Mouse (Mus musculus) heart, embryonic 16.5 days (tissue): ENCODE results near the gene Olfr519. TPM values are rescaled to one million over a fixed set of nuclear protein-coding genes. Genes with fewer than 3 reads are reported as not detected.

Experiments
- ATAC-seq: fragments of 200-750 bp; cut with Nextera tagmentation; replicated peaks from 2 replicates; pipeline ENCODE4 v1.8.0; 2017; ENCODE audit warnings: moderate number of reproducible peaks; ENCODE audit not compliant: insufficient read depth, low FRiP score; ENCODE audit errors: extremely low read depth
- H3K27ac ChIP-seq: fragments of 300-500 bp; sonication (generic); 2 replicates; pipeline ENCODE4 v1.5.1; 2014; ENCODE audit warnings: mild to moderate bottlenecking, low read length, control low read depth, moderate library complexity
- H3K27me3 ChIP-seq: fragments of 300-500 bp; sonication (generic); 2 replicates; pipeline ENCODE4 v1.6.1; 2014; ENCODE audit warnings: low read length, mixed read lengths; ENCODE audit not compliant: control insufficient read depth, insufficient read depth
- H3K36me3 ChIP-seq: fragments of 300-500 bp; sonication (generic); 2 replicates; pipeline ENCODE4 v1.6.1; 2014; ENCODE audit not compliant: control insufficient read depth, insufficient read depth
- H3K4me1 ChIP-seq: fragments of 300-500 bp; sonication (generic); 2 replicates; pipeline ENCODE4 v1.6.1; 2014; ENCODE audit warnings: low read length, mixed read lengths; ENCODE audit not compliant: control insufficient read depth, insufficient read depth
- H3K4me2 ChIP-seq: fragments of 300-500 bp; sonication (generic); 2 replicates; pipeline ENCODE4 v1.6.1; 2014; ENCODE audit warnings: low read depth, mild to moderate bottlenecking, control low read depth, low read length
- H3K4me3 ChIP-seq: fragments of 300-500 bp; sonication (generic); 2 replicates; pipeline ENCODE4 v1.5.1; 2014; ENCODE audit warnings: mild to moderate bottlenecking, control low read depth, low read length
- H3K9ac ChIP-seq: fragments of 300-500 bp; sonication (generic); 2 replicates; pipeline ENCODE4 v1.6.1; 2014; ENCODE audit warnings: low read length, control low read depth
- H3K9me3 ChIP-seq: fragments of 300-500 bp; sonication (generic); replicated peaks from 2 replicates; pipeline ENCODE4 v1.6.1; 2016; ENCODE audit warnings: low read length; ENCODE audit not compliant: control insufficient read depth
- WGBS: fragments of 180-500 bp; shearing (Covaris S2); extraction: QIAGEN DNeasy Blood & Tissue Kit; methylation state at CpG from one replicate; pipeline ENCODE4 v1.1.7; 2014; 5-methylcytosine and 5-hydroxymethylcytosine counted together
- polyA plus RNA-seq: library from polyadenylated mRNA; unstranded; fragments of >200 nt; fragmentation: Nextera tagmentation; extraction: Ambion mirVana; gene quantifications from 2 replicates; pipeline ENCODE4 v1.2.1, GENCODE M21; 2015

Olfr519 gene
- polyA plus RNA-seq, 1 experiment from 2014 or later: not detected

DNA sequence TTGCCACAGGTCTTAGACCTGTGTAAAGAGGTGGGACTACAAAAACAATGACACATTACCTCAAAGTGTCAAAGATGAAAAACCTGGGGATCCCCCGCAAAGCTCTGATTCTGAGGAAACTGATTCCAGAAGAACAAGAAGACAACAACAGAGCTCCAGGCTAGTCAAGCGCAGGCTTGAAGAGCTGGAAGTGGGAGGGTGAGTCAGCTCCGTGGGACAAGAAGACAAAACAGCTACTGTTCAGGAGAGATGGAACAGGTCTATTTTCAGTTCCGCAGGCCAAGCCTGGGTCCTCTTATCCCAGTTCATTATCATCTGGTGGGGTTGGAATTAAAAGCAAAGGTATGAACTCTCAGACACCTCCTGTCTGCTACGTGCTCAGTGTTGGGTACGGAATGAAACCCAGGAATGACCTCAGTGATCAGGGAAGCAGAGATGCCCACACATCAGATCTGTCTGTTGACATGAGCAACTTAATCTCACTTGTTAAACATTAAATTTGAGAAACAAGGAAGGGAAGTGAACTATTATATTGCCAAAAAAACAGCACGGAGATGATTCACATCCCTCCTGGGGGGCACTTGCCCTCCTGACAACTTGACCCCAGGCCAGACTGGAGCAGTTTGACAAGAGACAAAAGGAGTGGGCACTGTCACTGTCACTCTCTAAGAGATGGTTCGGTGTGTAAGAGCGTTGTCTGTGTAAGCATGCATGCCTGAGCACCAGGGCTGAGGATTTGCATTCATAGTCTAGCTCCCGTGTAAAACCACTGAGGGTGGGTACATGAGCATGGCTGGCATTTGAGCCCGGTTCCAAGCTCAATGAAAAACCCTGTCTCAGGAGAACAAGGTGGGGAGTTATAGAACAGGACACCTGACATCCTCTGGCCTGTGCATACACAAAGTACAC is 34.3 kb upstream of the Olfr519 start:
- WGBS: 59% methylated on average over 11 of the region's 11 CpGs
- H3K27ac ChIP-seq: peak overlapping the region; percentile 61
- peak overlapping the region; percentile 64 for H3K4me2 ChIP-seq
- no peaks in the 10 kb centered on the region for H3K27me3 ChIP-seq
- peaks cover 14% of the 10 kb centered on the region for H3K36me3 ChIP-seq
- H3K4me1 ChIP-seq: 0 out of 2 replicates have a peak, but pooled peaks cover 2% of the 10 kb centered on the region
- H3K9ac ChIP-seq: no peak overlapping the region
- H3K4me3 ChIP-seq: peak overlapping the region; percentile 51
- ATAC-seq: no peak
- H3K9me3 ChIP-seq: no peaks in the 10 kb centered on the region

DNA sequence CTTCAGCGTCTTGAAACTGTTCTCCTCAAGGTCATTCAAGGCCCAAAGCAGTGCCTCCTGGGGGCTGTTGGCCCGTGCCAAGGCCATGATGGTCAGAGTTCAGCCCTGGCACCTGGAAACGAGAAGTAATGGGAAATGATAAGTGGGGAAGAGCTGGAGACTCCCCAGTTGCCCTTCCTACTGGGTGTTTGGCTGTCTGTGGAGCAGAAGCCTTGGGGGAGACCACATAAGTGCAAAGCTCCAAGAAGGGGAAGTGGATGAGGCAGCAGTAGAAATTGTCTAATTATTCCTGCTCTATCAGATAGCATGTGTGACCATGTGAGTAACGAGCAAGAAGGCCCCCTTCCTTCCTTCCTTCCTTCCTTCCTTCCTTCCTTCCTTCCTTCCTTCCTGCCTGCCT is 32.8 kb upstream of the Olfr519 start:
- no peak overlapping the region for H3K27ac ChIP-seq
- H3K4me1 ChIP-seq: 0 out of 2 replicates have a peak, but pooled peaks cover 2% of the 10 kb centered on the region
- H3K4me3 ChIP-seq: no peak overlapping the region
- no peak overlapping the region for H3K4me2 ChIP-seq
- H3K9ac ChIP-seq: no peak overlapping the region
- peaks cover 14% of the 10 kb centered on the region for H3K36me3 ChIP-seq
- H3K9me3 ChIP-seq: no peaks in the 10 kb centered on the region
- no peak for ATAC-seq
- WGBS: 53% methylated on average over 4 of the region's 4 CpGs
- no peaks in the 10 kb centered on the region for H3K27me3 ChIP-seq

DNA sequence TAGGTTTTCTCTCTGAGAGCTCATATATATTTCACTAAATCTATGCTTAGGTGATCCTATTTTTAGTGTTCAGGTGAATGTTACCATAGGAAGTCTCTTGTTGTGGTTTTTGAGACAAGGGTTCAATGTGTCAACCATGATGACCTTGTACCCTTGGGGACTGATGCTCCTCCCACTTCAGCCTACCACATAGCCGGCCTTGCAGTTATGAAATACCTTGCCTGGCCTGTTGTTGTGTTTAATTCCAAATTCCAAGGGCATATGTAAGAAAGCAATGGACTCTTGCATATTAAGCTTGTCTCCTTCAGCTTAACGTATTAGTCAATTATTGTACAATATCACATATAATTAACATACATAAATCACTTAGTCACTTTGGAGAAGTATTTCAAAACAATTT is 9.7 kb upstream of the Olfr519 start:
- Histone ChIP-seq H3K9me3 (no peaks in the 10 kb centered on the region), H3K4me1 (no peaks in the 10 kb centered on the region), H3K4me2 (no peak overlapping the region), H3K27ac (no peak overlapping the region), H3K36me3 (no peaks in the 10 kb centered on the region), H3K9ac (no peak overlapping the region), H3K27me3 (no peaks in the 10 kb centered on the region), H3K4me3 (no peak overlapping the region)
- ATAC-seq: no peak
- WGBS: 72% methylated on average over 2 of the region's 2 CpGs

DNA sequence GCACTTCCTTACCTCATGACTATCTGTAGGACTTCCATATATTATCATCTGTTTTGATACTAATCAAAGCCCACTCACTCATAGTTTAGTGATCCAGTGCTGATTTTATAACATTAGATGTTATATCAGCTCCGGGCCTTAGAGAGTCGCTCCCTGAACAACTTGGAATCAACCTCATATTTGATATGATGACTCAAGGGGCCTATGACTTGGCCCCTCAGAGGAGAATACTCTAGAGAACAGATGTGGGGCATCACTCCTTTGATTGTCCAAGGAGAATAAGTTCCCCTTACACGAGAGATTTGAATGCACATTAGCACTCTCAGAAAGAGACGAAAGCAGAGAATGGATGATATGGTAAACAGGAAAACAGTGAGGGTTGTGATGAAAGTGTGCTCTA is 9.3 kb downstream of the Olfr519 start, which contains the start of gene Olfr518:
TSS of gene Olfr518 (minus strand) at position 101 of the 400 bp plus-strand sequence.
- Histone ChIP-seq H3K36me3 (no peaks in the 10 kb centered on the region), H3K9me3 (no peaks in the 10 kb centered on the region), H3K27ac (no peak within 1 kb of the TSS), H3K9ac (no peak within 1 kb of the TSS), H3K4me2 (no peak within 1 kb of the TSS), H3K4me1 (no peaks in the 10 kb centered on the region), H3K27me3 (no peaks in the 10 kb centered on the region), H3K4me3 (no peak within 1 kb of the TSS)
- 65% methylated on average over 4 of the region's 4 CpGs for WGBS
- ATAC-seq: no peak

DNA sequence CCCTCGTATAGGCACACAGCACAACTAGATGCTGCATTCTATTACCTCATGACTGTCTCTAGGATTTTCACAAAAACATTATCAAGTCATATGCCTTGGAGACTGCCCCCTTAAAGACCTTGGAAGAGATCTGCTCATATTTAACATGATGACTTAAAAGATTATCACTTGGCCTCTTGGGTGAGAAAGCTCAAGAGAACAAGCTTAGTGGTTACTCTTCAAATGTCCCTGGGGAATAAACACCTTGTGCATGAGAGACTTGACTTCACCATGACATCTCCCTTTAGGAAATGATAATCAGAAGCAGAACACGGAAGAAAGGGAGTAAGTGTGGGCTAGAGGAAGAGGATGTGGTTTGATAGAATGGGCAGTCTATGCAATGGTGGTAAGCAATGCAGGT is 21.9 kb downstream of the Olfr519 start, which contains the start of gene Olfr517:
TSS of gene Olfr517 (minus strand) at position 101 of the 400 bp plus-strand sequence.
- Histone ChIP-seq H3K4me2 (no peak within 1 kb of the TSS), H3K9ac (no peak within 1 kb of the TSS), H3K4me3 (no peak within 1 kb of the TSS), H3K27me3 (no peaks in the 10 kb centered on the region), H3K9me3 (no peaks in the 10 kb centered on the region), H3K4me1 (no peaks in the 10 kb centered on the region), H3K27ac (no peak within 1 kb of the TSS), H3K36me3 (no peaks in the 10 kb centered on the region)
- no peak for ATAC-seq
- 48% methylated on average over 2 of the region's 2 CpGs for WGBS

DNA sequence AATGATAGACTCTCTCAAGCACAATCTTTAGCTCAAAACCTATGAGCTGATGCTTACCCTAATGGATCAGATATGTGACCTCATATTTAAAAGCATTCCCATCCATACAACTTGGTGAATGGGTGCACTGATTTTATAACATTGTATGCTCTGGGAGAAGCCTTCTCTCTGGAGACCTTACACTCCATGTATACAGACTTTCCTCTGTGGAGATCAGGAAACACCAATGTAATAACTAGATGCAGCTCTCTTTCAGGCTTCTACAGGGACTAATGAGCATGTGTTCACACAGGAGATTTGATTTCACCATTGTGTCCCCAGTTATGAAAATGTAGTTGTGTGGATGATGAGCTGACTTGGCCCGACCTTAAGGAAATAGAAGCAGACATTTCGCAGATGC is 43.8 kb downstream of the Olfr519 start, which contains the start of gene Olfr516:
TSS of gene Olfr516 (minus strand) at position 101 of the 400 bp plus-strand sequence.
- no peak within 1 kb of the TSS for H3K9ac ChIP-seq
- 73% methylated on average over 2 of the region's 2 CpGs for WGBS

More for the DNA sequence above, 43.8 kb downstream of the Olfr519 start, which contains the start of gene Olfr516:
- H3K36me3 ChIP-seq: no peaks in the 10 kb centered on the region
- H3K4me3 ChIP-seq: no peak within 1 kb of the TSS
- no peaks in the 10 kb centered on the region for H3K4me1 ChIP-seq
- H3K27me3 ChIP-seq: no peaks in the 10 kb centered on the region
- no peak within 1 kb of the TSS for H3K4me2 ChIP-seq
- H3K9me3 ChIP-seq: 0 out of 2 replicates have a peak, but pooled peaks cover 2% of the 10 kb centered on the region
- ATAC-seq: no peak
- no peak within 1 kb of the TSS for H3K27ac ChIP-seq

Other genes with a start within 250 kb of the Olfr519 start
- not detected in 2 replicates for gene Olfr509, start 242.5 kb downstream of the Olfr519 start, polyA plus RNA-seq
- gene Olfr510, start 228.0 kb downstream of the Olfr519 start, polyA plus RNA-seq: not detected in 2 replicates
- not detected in 2 replicates for gene Olfr512, start 181.1 kb downstream of the Olfr519 start, polyA plus RNA-seq
- gene Olfr513, start 143.4 kb downstream of the Olfr519 start, polyA plus RNA-seq: not detected in 2 replicates
- not detected in 2 replicates for gene Olfr514, start 68.4 kb downstream of the Olfr519 start, polyA plus RNA-seq
- gene Olfr516, start 43.9 kb downstream of the Olfr519 start, polyA plus RNA-seq: not detected in 2 replicates
- not detected in 2 replicates for gene Olfr517, start 22.0 kb downstream of the Olfr519 start, polyA plus RNA-seq
- gene Olfr518, start 9.4 kb downstream of the Olfr519 start, polyA plus RNA-seq: not detected in 2 replicates
- gene Nlrp10, start 35.8 kb upstream of the Olfr519 start, polyA plus RNA-seq: 20.7 and 23.3 TPM in 2 replicates
- gene Eif3f, start 40.0 kb upstream of the Olfr519 start, polyA plus RNA-seq: 49.2 and 49.4 TPM in 2 replicates
- gene Tub, start 55.9 kb upstream of the Olfr519 start, polyA plus RNA-seq: 0.76 and 0.89 TPM in 2 replicates
- gene Ric3, start 188.9 kb upstream of the Olfr519 start, polyA plus RNA-seq: 0.45 and 0.68 TPM in 2 replicates